Mouse (Mus musculus): ENCODE results near the gene Dusp9.

Dusp9 gene

DNA sequence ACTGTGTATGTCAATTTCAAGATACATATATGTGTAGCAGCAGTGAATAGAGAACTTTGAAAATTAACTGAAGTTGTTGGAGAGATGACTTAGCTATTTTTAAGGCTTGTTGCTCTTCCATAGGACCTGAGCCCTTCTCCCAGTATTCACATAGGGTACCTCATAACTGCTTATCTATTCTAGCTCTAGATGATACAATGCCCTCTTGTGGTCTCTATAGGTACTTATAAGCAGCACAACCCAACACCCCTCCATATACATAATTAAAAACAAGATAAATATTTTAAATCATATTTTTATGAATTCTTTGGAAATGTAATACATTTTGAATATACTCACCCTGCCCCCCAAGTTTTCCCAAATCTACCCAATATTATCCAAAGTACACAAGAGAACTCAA is 23.9 kb downstream of the Dusp9 start:
- no peak for DNase-seq (ENCODE audit: low read depth, low spot score)

DNA sequence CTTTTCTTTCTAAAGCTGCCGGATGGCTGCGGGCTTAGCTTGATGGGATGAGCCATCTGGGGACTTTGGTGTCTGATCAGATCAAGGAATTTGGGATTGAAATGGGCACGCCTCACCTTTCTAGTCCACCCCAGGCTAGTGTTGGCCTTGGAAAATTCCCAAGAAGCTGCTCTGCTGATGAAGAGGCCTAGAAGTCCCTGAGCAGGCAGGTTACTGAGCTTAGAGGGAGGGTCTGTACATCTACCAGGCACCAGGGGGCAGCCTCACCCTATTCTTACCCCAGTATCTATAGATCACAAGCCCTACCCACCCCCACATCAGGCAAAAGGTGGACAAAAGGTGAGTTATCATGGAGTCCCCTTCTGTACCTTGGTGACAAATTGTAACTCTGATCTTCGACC is 32.8 kb downstream of the Dusp9 start:
- peak; percentile 59 for DNase-seq (ENCODE audit: low read depth, low spot score)

DNA sequence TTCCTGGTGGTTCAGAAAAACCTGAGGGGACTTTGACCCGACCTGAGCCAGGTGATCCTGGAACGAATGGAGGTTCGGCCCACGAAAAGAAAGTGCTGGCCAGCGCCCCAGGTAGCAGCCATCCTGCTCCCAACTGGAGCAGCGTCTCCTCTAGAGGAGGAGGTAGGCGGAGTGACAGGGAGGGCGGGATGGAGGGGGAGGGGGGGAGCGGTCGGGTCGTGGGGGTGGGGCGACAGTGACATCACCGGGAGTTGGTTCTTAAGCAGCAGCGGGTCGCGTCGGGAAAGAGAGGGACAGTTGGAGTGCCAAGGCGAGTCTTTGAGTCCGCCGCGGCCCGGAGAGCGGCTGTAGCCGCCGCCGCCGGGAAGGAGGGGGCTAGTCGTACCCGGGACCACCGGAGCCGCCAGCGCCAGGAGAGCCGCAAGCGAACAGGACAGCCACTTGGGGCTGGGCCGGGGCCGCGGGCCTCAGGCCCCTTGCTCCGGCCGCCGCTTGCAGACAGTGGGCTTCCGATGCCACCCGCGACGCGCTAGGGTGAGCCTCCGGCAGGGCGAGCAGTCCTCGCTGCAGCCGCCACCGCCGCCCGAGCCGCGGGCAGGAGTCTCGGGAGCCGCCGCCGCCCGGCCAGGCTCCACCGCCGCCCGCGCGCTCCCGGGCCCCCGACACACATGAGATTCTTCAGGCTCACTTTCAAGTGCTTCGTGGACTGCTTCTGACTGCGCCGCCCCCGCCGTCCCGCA is 33.8 kb downstream of the Dusp9 start, which contains the start of gene Slc6a8:
Gene Slc6a8, plus strand, starts transcription at position 272 of the 740 bp plus-strand sequence.
- peak; percentile 71 for DNase-seq (ENCODE audit: low read depth, low spot score)

DNA sequence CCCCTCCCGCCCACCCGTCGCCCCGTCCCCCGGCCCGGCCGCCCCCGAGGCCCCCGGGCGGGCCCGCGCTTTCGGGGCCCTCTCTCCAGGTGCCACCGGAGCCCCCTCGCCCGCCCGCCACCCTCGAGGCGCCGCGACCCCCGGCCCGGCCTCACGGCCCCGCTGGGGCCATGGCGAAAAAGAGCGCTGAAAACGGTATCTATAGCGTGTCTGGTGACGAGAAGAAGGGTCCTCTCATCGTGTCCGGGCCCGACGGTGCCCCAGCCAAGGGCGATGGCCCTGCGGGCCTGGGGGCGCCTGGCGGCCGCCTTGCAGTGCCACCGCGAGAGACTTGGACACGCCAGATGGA is 34.4 kb downstream of the Dusp9 start:
- no peak for DNase-seq (ENCODE audit: low read depth, low spot score)

DNA sequence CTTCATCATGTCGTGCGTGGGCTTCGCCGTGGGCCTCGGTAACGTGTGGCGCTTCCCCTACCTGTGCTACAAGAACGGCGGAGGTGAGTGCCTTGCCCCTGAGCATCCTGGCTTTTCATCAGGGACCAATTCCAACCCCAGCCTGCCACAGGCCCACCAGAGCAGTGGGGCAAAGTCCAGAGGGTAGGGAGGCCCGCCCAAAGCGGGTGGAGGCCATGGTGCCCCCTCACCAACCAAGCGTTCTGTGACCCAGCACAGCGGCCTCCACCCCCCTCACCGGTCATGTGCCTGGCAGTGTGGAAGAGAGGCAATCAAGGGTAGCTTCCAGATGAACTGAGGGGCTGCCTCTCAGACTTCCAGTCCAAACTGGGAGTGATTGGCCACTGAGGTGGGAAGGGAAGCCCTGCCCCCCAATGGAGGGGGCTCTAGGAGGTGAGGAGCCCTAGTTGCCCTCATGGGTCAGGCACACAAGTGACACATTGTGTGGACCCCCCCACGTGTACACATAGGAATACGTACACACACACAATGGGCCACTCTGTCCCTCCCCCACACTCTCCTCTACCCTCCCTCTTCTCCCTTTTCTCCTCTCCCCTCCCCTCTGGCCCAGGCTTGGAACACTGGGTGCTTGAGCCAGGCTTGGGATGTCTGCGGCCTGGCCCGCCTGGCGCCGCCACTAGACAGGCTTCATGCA is 34.9 kb downstream of the Dusp9 start:
- no peak for DNase-seq (ENCODE audit: low read depth, low spot score)

DNA sequence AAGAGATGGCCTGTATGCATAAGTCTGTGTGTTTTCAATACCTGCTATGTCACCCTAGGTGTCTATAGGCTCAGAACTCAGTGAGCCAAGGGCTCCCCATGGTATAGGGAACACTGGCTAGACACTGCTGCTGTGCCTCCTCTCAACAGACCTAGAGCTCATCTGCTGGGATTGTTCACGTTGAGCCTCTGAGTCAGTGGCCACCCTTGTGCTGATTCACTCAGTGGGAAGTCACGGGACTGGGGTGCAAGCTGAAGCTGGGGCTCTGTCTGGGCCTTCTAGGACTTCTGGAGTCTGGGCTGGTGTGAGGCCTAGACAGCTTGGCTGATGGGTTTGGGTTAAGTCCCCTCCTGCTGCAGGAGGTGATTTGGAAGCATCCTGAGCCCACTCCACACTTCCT is 36.0 kb downstream of the Dusp9 start:
- DNase-seq (ENCODE audit: low read depth, low spot score) = no peak

DNA sequence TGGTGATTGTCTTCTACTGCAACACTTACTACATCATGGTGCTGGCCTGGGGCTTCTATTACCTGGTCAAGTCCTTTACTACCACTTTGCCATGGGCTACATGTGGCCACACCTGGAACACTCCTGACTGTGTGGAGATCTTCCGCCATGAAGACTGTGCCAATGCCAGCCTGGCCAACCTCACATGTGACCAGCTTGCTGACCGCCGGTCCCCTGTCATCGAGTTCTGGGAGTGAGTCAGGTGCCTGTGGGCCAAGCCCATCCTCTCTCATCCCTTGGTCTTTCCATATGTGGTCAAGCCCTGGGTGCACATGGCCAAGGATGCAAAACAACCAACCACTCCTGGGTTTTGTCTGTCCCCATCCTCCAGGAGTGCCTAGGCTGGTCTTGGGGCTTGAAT is 37.4 kb downstream of the Dusp9 start:
- DNase-seq (ENCODE audit: low read depth, low spot score) = no peak

DNA sequence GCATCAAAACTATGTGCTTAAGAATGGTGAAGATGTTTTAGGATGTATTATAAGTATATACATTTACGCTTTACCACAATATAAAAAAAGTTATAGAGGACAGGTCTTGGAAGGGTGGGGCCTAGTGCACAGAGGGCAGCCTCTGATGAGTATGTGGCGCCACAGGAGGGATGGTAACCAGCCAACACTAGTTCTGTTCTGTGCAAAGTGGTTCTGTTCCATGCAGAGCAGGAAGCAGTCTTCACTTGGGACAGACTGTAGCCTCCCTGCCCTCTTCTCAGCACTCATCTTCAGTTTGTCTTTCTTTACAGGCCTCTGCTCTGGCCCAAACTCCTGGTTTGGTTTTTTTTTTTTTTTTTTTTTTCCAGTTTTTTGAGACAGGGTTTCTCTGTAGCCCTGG is 44.9 kb downstream of the Dusp9 start:
- no peak for DNase-seq (ENCODE audit: low read depth, low spot score)

DNA sequence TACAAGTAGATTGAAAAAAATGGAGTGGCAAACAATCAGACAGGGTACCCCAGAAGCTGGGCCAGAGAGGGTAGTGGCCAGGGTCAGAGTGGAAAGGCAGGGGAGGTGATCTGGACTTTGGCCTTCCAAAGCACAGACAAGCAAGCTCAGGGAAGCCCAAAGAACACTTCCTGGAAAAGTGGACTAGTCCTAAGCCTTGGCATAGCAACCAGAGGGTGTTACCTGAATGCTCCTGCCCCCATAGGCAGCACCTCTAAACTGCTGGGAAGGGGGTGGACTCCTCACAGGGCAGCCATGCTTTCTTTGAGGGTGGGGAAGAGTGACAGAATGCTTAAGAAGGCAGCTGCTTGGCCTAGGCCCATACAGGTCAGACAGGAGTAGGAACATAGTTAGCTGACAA is 45.8 kb downstream of the Dusp9 start:
- DNase-seq (ENCODE audit: low read depth, low spot score) = no peak

DNA sequence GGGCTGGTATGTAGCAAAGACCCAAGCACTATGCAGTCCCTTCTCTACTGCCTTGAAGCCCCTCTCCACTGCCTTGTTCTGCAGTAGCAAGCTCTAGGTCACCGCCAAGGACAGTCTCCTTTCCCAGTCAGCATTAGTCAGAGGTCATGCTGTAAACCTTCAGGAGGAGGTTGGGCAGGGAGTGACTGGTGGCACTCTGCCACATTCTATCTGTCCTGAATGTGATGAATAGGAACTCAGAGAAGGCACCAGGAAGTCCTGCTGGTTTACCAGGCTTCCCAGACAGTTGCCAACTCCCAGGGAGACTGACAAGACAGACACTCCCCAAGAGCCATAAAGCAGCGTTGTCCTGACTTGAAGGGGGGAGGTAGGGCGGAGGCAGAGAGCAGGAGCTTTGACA is 46.4 kb downstream of the Dusp9 start:
- DNase-seq (ENCODE audit: low read depth, low spot score) = no peak

DNA sequence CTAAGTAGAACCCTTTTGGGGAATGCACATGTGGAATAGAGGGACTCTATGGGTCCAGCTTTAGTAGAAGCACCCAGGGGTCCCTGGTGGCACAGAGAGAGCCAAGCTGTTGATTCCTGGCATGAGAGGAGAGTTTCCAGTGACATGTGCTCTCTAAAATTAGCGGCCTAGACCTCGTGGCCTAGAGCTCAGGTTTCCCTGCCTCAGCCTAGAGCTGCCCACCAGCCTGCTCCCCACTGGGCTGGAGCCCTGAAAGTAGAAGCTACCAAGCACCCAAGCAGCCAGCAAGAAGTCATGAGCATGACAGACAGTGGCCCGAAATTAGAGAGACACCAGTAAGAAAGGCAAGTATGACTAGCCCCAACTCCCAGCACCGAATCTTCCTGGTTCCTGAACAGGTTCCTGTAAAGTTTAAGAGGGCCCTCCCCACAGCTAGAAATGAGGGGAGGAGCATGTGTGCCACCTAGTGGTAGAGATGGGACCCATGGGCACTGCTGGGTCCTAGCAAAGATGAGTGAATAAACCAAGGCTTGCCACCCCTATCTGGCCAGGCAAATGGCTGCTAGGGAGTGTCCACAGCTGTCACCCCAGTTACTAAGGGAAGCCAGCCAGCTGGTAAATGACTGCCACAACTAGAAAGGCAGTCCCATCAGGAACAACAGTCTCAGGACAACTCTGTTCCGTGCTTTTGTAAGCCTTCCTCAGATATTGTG is 51.9 kb downstream of the Dusp9 start:
- no peak for DNase-seq (ENCODE audit: low read depth, low spot score)
